Mouse (Mus musculus) CH12.LX (cell line): ENCODE data around the gene Hbb-y.
"Not testable (repeated sequence)": the region's sequence is repeated elsewhere in the genome, so short reads cannot be mapped to it uniquely, and the experiment has no call there.

Experiments
- CTCF ChIP-seq, 2 experiments: IDR thresholded peaks in 1 of 2; conservative IDR thresholded peaks in 1 of 2; 2 replicates each; pipeline ENCODE4 v1.5.1; 2011 to 2012; ENCODE audit warnings: low read depth in 2 of 2, low read length in 2 of 2, improper control_type of control experiment in 1 of 2, inconsistent platforms in 1 of 2, mild to moderate bottlenecking in 1 of 2, moderate library complexity in 1 of 2
- EP300 ChIP-seq: IDR thresholded peaks from 2 replicates; pipeline ENCODE4 v1.6.1; 2011; ENCODE audit warnings: low read length, improper control_type of control experiment
- ETS1 ChIP-seq: conservative IDR thresholded peaks from 2 replicates; pipeline ENCODE4 v1.6.1; 2012; ENCODE audit warnings: low read depth, mild to moderate bottlenecking, inconsistent platforms, low read length, improper control_type of control experiment, moderate library complexity
- HCFC1 ChIP-seq: IDR thresholded peaks from 2 replicates; pipeline ENCODE4 v1.6.1; 2012; ENCODE audit warnings: low read depth, mild to moderate bottlenecking, inconsistent platforms, low read length, improper control_type of control experiment
- KAT2A ChIP-seq: IDR thresholded peaks from 2 replicates; pipeline ENCODE4 v1.6.1; 2012; ENCODE audit warnings: low read length, improper control_type of control experiment, inconsistent platforms; ENCODE audit not compliant: insufficient replicate concordance
- NRF1 ChIP-seq: IDR thresholded peaks from 2 replicates; pipeline ENCODE4 v1.6.1; 2014; ENCODE audit warnings: low read depth, mild to moderate bottlenecking, inconsistent platforms, low read length, improper control_type of control experiment, moderate library complexity
- POLR2AphosphoS2 ChIP-seq: IDR thresholded peaks from 2 replicates; pipeline ENCODE4 v1.6.1; 2011; ENCODE audit warnings: low read depth, low read length, improper control_type of control experiment
- TCF12 ChIP-seq: IDR thresholded peaks from 2 replicates; pipeline ENCODE4 v1.6.1; 2014; ENCODE audit warnings: low read depth, mild to moderate bottlenecking, inconsistent platforms, low read length, improper control_type of control experiment
- USF1 ChIP-seq: IDR thresholded peaks from 2 replicates; pipeline ENCODE4 v1.6.1; 2014; ENCODE audit warnings: low read depth, mild to moderate bottlenecking, inconsistent platforms, low read length, improper control_type of control experiment
- USF2 ChIP-seq: conservative IDR thresholded peaks from 2 replicates; pipeline ENCODE4 v1.6.1; 2011; ENCODE audit warnings: low read depth, low read length, improper control_type of control experiment
- ZC3H11A ChIP-seq: IDR thresholded peaks from 2 replicates; pipeline ENCODE4 v1.6.1; 2012; ENCODE audit warnings: low read depth, mild to moderate bottlenecking, inconsistent platforms, low read length, improper control_type of control experiment
- ZKSCAN1 ChIP-seq: IDR thresholded peaks from 2 replicates; pipeline ENCODE4 v1.6.1; 2012; ENCODE audit warnings: low read depth, inconsistent platforms, low read length, improper control_type of control experiment, borderline replicate concordance
- ZMIZ1 ChIP-seq: IDR thresholded peaks from 2 replicates; pipeline ENCODE4 v1.6.1; 2012; ENCODE audit warnings: low read depth, mild to moderate bottlenecking, inconsistent platforms, low read length, improper control_type of control experiment

- TF ChIP-seq POLR2AphosphoS2; ETS1; KAT2A; ZKSCAN1; ZMIZ1; CTCF (conservative IDR thresholded peaks at IDR 0.05 in 1 of 2, IDR thresholded peaks at IDR 0.05 in 1 of 2; ENCODE audit: low read depth in 2 of 2, low read length in 2 of 2); ZC3H11A; USF1; TCF12; USF2; EP300; NRF1; HCFC1: not testable (repeated sequence)
These were observed 37.9 kb downstream of the Hbb-y start for GRCm38 (mm10) chr7:103815085-103815484.
